Mouse (Mus musculus) embryonic facial prominence, embryonic 10.5 days (tissue): ENCODE data around the gene Fam168a. TPM values are rescaled to one million over a fixed set of nuclear protein-coding genes. Genes with fewer than 3 reads are reported as not detected.
A peak's percentile ranks its signal among the peaks of the same experiment; 100 is the strongest.
"Not testable (repeated sequence)": the region's sequence is repeated elsewhere in the genome, so short reads cannot be mapped to it uniquely, and the experiment has no call there.

Experiments used
- DNase-seq: peaks from one replicate; pipeline ENCODE4 v3.0.0-alpha.2; 2017; ENCODE audit warnings: low spot score
- H3K27ac ChIP-seq: fragments of 300-500 bp; sonication (generic); replicated peaks from 2 replicates; pipeline ENCODE4 v1.5.1; 2016; ENCODE audit warnings: mild to moderate bottlenecking
- H3K27me3 ChIP-seq: fragments of 300-500 bp; sonication (generic); replicated peaks from 2 replicates; pipeline ENCODE4 v1.6.1; 2016; ENCODE audit warnings: low read depth, mild to moderate bottlenecking; ENCODE audit not compliant: poor library complexity, severe bottlenecking
- H3K36me3 ChIP-seq: fragments of 300-500 bp; sonication (generic); replicated peaks from 2 replicates; pipeline ENCODE4 v1.6.1; 2016; ENCODE audit warnings: mild to moderate bottlenecking, moderate library complexity
- H3K4me1 ChIP-seq: fragments of 300-500 bp; sonication (generic); 2 replicates; pipeline ENCODE4 v1.6.1; 2016
- H3K4me3 ChIP-seq: fragments of 300-500 bp; sonication (generic); 2 replicates; pipeline ENCODE4 v1.5.1; 2016; ENCODE audit warnings: mild to moderate bottlenecking, moderate library complexity
- H3K9me3 ChIP-seq: fragments of 300-500 bp; sonication (generic); 2 replicates; pipeline ENCODE4 v1.6.1; 2016; ENCODE audit warnings: mild to moderate bottlenecking
- WGBS: fragments of 180-500 bp; shearing (Covaris S2); methylation state at CpG from one replicate; pipeline ENCODE4 v1.1.7; 2016; 5-methylcytosine and 5-hydroxymethylcytosine counted together
- polyA plus RNA-seq: library from polyadenylated mRNA; unstranded; fragments of >200 nt; fragmentation: Nextera tagmentation; extraction: Ambion mirVana; gene quantifications from 2 replicates; pipeline ENCODE4 v1.2.1, GENCODE M21; 2016

Gene Fam168a
- polyA plus RNA-seq, 1 experiment from 2014 or later, result 31.6 TPM

DNA sequence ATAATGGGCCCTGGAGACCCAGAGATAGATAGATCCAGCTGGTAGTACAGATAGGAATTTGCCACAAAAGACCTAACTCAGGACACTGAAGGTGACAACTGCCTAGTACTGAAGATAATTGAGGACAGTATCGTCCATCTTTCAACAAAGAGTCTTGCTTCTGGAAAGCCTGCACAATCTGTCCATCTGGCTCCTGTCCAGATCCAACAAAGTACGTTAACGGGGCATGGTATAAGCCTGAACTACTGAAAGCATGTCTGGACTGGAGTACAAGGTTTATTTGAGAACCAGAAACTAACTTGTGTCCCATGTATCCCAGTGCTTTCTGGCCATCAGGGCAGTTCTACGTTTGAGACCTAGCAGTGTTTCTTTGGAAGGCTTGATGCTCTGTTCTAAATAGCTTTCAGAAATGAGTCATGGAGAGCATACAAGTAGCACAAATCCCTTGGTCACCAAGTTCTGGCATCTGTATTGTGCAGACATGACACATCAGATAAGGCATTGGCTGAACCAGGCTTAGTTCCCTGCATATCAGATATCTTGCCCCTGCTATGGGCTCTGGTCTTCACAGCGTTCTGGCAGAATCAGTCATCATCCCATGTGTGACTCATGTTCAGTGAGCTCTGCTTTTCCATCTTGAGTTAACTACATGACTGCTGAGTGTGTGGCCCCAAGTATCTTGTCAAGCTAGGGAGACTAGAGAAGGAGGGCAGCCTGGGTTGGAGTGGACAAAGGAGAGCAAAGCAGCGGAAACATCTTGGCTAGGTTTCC is 133.4 kb downstream of the Fam168a start:
- Histone ChIP-seq H3K9me3 (no peaks in the 10 kb centered on the region), H3K27ac (no peak overlapping the region), H3K4me1 (no peaks in the 10 kb centered on the region), H3K36me3 (peaks cover 65% of the 10 kb centered on the region), H3K4me3 (no peak overlapping the region), H3K27me3 (no peaks in the 10 kb centered on the region)
- WGBS, result 90% methylated on average over 6 of the region's 6 CpGs
- no peak for DNase-seq

DNA sequence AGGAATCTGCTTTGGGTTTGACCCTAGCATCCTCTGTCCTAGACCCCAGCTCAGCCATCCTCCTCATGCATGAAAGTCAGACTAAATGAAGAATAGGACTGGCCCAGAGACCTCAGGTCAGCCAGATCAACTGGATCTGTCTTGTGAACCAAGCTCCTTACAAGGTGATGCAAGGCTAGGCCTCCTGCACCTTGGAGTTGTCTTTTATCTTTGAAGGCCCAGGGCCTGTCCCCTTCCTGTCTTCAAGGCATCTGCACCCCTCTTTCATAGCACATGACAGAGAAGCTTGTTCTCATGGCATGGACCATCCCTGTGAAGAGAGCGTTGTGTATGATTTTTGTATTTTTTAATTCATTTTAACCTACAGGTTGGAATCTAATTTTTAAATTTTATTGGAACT is 134.5 kb downstream of the Fam168a start:
- DNase-seq, result no peak
- peaks cover 5% of the 10 kb centered on the region for H3K4me1 ChIP-seq
- no peaks in the 10 kb centered on the region for H3K27me3 ChIP-seq
- no peak overlapping the region for H3K4me3 ChIP-seq
- WGBS, result 100% methylated on average over 1 of the region's 1 CpGs
- peaks cover 54% of the 10 kb centered on the region for H3K36me3 ChIP-seq
- no peaks in the 10 kb centered on the region for H3K9me3 ChIP-seq
- no peak overlapping the region for H3K27ac ChIP-seq

DNA sequence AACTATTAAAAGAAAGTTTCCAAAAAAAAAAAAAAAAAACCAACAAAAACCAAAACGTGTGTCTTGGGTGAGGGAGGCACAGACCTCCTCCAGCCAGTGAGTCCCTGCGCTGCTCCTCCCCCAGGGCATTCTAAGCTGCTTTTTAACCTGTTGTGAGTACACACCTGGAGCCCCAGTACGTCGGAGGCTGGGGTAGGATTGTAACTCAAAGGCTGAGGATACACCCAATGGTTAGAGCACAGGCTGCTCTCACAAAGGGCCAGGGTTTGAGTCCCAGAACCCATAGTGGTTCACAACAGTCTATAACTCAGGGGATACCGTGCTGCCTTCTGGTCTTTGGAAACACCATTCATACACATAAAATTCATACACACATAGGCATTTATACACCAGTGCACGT is 135.2 kb downstream of the Fam168a start:
- no peaks in the 10 kb centered on the region for H3K27me3 ChIP-seq
- no peaks in the 10 kb centered on the region for H3K9me3 ChIP-seq
- no peak overlapping the region for H3K4me3 ChIP-seq
- DNase-seq, result no peak
- peaks cover 47% of the 10 kb centered on the region for H3K36me3 ChIP-seq
- 91% methylated on average over 6 of the region's 6 CpGs for WGBS
- H3K27ac ChIP-seq, result no peak overlapping the region
- H3K4me1 ChIP-seq, result peaks cover 7% of the 10 kb centered on the region

DNA sequence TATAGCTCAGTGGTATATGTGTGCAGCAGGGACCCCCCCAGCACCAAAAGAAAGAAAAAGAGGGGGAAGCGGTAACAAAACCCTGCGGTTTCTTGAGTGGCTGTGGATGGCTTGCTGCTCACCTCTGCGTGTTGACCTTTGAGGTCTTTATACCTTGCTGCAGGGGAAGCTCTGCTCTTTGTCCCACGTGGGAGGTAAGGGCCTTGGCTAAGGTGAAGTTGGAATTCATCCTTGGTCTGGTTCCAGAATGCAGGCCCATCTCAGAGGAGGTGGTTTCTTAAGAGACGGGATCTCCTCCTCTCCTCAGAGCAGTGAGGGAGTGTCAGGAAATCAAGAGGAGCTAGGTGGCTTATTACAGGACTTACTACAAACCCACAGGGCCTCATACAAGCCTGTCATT is 135.7 kb downstream of the Fam168a start:
- Histone ChIP-seq H3K36me3 (peaks cover 46% of the 10 kb centered on the region), H3K27me3 (no peaks in the 10 kb centered on the region), H3K27ac (no peak overlapping the region), H3K4me1 (peaks cover 7% of the 10 kb centered on the region), H3K4me3 (no peak overlapping the region), H3K9me3 (no peaks in the 10 kb centered on the region)
- no peak for DNase-seq
- WGBS, result 85% methylated on average over 5 of the region's 5 CpGs

DNA sequence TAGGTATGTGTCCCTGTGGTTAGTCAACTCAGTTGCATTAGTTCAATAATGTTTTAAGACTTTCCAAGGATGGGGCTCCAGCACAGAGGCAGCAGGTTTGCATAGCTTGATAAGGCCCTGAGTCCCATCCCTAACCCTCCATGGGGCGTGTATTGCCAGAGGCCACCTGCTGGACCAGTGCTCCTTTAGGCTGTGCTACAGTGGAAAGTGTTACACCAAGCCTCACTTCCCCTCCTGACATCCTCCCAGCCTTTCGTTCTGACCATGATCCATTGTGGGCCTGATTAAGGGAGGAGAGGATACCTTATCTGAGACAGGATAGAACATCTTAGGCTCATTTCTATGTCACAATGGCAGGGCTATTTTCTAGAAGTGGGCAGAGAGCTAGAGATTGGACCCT is 137.4 kb downstream of the Fam168a start:
- Histone ChIP-seq H3K36me3 (peaks cover 41% of the 10 kb centered on the region), H3K4me3 (no peak overlapping the region), H3K9me3 (no peaks in the 10 kb centered on the region), H3K27ac (no peak overlapping the region), H3K4me1 (peaks cover 7% of the 10 kb centered on the region), H3K27me3 (no peaks in the 10 kb centered on the region)
- DNase-seq, result no peak
- WGBS, result 87% methylated on average over 2 of the region's 2 CpGs

DNA sequence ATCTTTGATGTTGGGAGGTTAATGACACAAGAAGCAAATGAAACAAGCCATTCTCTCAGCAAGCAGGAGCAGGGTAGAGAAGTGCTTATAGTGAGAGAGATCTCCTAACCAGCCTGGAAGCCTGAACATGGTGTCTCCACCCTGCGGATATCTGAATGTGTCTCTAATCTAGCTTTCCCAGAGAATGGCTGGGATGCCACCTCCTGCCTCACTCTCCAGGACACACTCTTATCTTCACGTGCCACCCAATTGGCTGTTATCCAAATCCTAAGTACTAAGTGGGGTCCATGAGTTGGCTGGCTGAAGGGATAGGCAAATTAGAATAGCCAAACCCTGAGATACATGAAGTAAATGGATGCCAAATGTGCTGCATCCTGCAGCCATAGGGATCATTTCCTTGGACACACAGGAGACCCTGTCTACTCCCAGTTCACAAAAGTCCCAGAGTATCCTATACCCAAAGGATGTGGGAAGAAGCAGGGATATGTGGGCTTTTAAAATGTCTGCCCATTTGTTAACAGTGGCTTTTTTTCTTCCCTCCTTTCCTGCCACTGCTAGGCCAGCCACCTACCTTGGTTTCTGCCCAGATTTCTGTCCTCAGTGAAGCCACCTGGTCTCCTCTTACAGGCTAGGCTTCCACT is 138.1 kb downstream of the Fam168a start:
- 79% methylated on average over 2 of the region's 2 CpGs for WGBS
- Histone ChIP-seq H3K9me3 (no peaks in the 10 kb centered on the region), H3K36me3 (peaks cover 40% of the 10 kb centered on the region), H3K27me3 (no peaks in the 10 kb centered on the region), H3K4me3 (no peak overlapping the region), H3K27ac (no peak overlapping the region), H3K4me1 (peaks cover 7% of the 10 kb centered on the region)
- no peak for DNase-seq

DNA sequence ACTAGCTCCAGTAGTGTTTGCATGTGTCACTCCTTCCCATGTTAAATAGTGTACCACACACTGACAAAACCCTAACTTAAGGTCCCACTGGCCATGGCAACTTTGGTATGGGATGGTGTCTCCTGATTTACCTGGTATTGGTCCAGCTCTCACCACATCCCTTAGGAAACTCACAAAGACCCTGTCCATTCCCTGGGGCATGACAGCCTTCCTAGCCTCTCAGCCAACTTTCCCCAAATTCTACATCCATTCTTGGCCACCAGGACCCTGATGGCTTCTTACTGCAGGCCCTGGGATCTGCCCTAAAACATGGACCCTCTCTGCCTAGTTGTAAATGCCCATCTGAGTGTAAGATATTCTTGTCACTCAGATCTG is 138.6 kb downstream of the Fam168a start:
- peaks cover 39% of the 10 kb centered on the region for H3K36me3 ChIP-seq
- H3K4me3 ChIP-seq, result no peak overlapping the region
- no peak overlapping the region for H3K27ac ChIP-seq
- no peaks in the 10 kb centered on the region for H3K27me3 ChIP-seq
- peaks cover 7% of the 10 kb centered on the region for H3K4me1 ChIP-seq
- no peaks in the 10 kb centered on the region for H3K9me3 ChIP-seq
- DNase-seq, result no peak

DNA sequence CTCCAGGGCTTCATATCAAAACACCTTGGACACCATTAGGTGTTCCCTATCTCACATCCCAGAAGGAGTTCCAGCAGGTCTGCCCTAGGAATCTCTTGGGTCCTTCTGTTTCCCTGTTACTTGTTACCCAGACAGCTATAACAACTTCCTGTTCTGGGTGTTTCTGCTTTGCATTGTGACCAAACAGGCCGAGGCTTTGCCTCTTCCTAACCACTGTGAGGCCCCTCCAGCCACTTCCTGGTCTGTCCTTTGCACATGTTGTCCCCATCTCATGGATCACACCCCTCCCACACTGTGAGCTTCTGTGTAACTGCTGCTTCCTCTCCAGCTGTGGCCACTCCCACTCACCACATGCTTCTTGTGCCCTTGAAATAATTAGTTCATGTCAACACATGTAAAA is 139.0 kb downstream of the Fam168a start:
- H3K9me3 ChIP-seq, result no peaks in the 10 kb centered on the region
- H3K27me3 ChIP-seq, result no peaks in the 10 kb centered on the region
- no peak overlapping the region for H3K27ac ChIP-seq
- DNase-seq, result no peak
- H3K4me1 ChIP-seq, result peaks cover 7% of the 10 kb centered on the region
- H3K4me3 ChIP-seq, result no peak overlapping the region
- peaks cover 42% of the 10 kb centered on the region for H3K36me3 ChIP-seq
- WGBS, result 38% methylated on average over 1 of the region's 1 CpGs

DNA sequence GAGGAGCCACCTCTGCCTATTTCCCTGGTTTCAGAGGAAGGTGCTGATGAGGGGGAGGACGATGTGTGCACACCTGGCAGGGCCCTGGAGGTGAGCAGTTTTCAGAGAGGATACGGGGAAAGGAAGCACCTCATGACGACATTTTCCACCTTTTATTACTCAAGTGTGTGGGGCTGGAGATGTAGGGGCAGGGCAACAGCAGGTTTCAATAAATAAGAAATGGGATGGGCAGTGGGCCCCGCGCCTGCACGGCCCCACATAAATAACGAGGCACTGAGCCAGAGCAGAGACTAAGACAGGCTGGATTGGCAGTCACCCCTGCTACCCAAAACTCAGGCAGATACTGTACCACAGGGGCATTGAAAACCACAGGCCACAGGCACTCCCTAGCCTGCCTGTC is 139.6 kb downstream of the Fam168a start:
- H3K9me3 ChIP-seq, result not testable (repeated sequence)
- WGBS, result 77% methylated on average over 7 of the region's 7 CpGs

DNA sequence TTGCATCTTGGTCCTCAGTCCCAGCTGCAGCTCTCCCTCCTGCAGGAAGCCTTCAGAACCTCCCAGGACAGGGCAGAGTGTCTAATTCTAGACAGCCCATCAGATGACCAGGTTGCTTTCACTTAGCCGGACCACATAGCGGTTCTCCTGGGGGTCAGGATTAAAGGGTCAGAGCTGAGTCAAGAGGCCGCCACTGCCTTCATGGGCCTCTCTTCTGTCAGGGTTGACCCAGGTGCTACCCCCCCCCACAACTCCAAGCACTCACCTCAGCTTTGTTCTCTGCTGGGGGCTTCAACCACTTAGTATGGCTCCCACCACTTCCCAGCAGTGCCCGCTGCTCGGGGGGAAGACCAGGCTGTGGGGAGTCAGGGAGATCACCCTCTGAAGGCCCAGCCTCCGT is 140.7 kb downstream of the Fam168a start:
- Histone ChIP-seq H3K4me1 (peaks cover 19% of the 10 kb centered on the region), H3K27me3 (no peaks in the 10 kb centered on the region), H3K36me3 (peaks cover 35% of the 10 kb centered on the region), H3K27ac (no peak overlapping the region; the same call in 1 of the 2 replicates), H3K9me3 (no peaks in the 10 kb centered on the region), H3K4me3 (no peak overlapping the region)
- no peak for DNase-seq
- 86% methylated on average over 6 of the region's 6 CpGs for WGBS

More for the DNA sequence above, 139.6 kb downstream of the Fam168a start:
- not testable (repeated sequence) for H3K4me1 ChIP-seq, H3K27me3 ChIP-seq, DNase-seq, H3K4me3 ChIP-seq, H3K27ac ChIP-seq
- peaks cover 42% of the 10 kb centered on the region for H3K36me3 ChIP-seq

DNA sequence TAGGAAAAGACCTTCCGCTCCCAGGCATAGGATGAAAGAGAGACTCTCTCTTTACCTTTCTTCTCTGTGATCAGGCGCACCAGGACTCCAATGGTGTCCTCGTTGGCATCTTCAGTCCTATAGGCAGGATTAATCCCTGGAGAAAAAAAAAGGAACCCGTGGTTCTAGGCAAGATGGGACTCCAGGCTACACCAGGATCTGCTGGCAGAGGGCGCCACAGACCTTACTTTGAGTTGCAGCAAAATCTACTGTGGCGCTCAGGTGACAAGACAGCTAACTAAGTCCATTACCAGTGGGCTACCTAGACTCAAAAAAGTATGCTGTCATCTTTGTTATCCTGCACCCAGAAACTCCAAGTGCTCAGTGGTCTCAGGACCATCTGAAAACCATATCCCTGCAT is 142.3 kb downstream of the Fam168a start:
- H3K27ac ChIP-seq, result no peak overlapping the region
- DNase-seq, result peak; percentile 64
- peaks cover 24% of the 10 kb centered on the region for H3K36me3 ChIP-seq
- peaks cover 35% of the 10 kb centered on the region for H3K4me1 ChIP-seq
- no peak overlapping the region for H3K4me3 ChIP-seq
- no peaks in the 10 kb centered on the region for H3K27me3 ChIP-seq
- no peaks in the 10 kb centered on the region for H3K9me3 ChIP-seq
- 32% methylated on average over 6 of the region's 6 CpGs for WGBS

DNA sequence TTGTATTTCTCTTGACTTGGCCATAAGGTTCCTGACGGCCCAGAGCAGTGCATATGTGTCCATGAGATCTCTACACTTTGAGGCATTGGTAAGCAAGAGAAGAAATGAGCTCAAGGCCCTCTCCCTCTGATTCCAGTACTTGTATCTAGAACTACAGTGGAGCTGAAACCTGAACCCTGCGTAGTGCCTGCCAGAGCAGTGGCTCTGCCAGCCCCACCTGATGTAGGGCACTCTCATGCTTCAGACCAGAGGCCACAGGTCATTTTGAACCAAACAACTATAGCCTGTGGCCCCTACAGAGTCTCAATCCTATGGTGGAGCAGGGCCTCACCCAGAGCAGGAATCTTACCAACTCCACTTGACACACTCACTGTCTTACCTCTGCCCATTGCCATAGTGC is 143.1 kb downstream of the Fam168a start:
- H3K27ac ChIP-seq, result no peak overlapping the region
- no peak for DNase-seq
- H3K4me3 ChIP-seq, result no peak overlapping the region
- no peaks in the 10 kb centered on the region for H3K9me3 ChIP-seq
- peaks cover 23% of the 10 kb centered on the region for H3K36me3 ChIP-seq
- WGBS, result 86% methylated on average over 2 of the region's 2 CpGs
- H3K4me1 ChIP-seq, result peaks cover 42% of the 10 kb centered on the region
- no peaks in the 10 kb centered on the region for H3K27me3 ChIP-seq
